Mouse (Mus musculus): ENCODE data around the gene Chn2. TPM values are rescaled to one million over a fixed set of nuclear protein-coding genes. Genes with fewer than 3 reads are reported as not detected.

The Chn2 gene
- polyA plus RNA-seq, 1 experiment from 2014 or later, result 5.4 TPM

- 83% methylated on average over 3 of the region's 3 CpGs for WGBS
- no peaks in the 10 kb centered on the region for H3K9me3 ChIP-seq (replicated peaks)
- no peak for ATAC-seq (replicated peaks; ENCODE audit: insufficient number of reproducible peaks, insufficient read depth, low FRiP score, low read depth)
Measured at GRCm38 (mm10) chr6:54160677-54161076, 121.3 kb downstream of the Chn2 start.

GRCm38 (mm10) chr6:54161246-54161645 is 121.9 kb downstream of the Chn2 start:
- ATAC-seq (replicated peaks; ENCODE audit: insufficient number of reproducible peaks, insufficient read depth, low FRiP score, low read depth), result no peak
- 80% methylated on average over 3 of the region's 3 CpGs for WGBS
- Histone ChIP-seq H3K9me3 (replicated peaks) (no peaks in the 10 kb centered on the region), H3K4me3 (no peak overlapping the region), H3K27ac (no peak overlapping the region), H3K4me1 (replicated peaks) (peaks cover 9% of the 10 kb centered on the region), H3K4me2 (no peak overlapping the region), H3K36me3 (no peaks in the 10 kb centered on the region), H3K9ac (no peak overlapping the region), H3K27me3 (no peaks in the 10 kb centered on the region)

More at GRCm38 (mm10) chr6:54160677-54161076, 121.3 kb downstream of the Chn2 start:
- Histone ChIP-seq H3K4me2 (no peak overlapping the region), H3K9ac (no peak overlapping the region), H3K4me3 (no peak overlapping the region), H3K27me3 (no peaks in the 10 kb centered on the region), H3K27ac (no peak overlapping the region), H3K4me1 (replicated peaks) (peaks cover 9% of the 10 kb centered on the region), H3K36me3 (no peaks in the 10 kb centered on the region)

- Histone ChIP-seq H3K9ac (no peak overlapping the region), H3K27ac (no peak overlapping the region), H3K36me3 (no peaks in the 10 kb centered on the region), H3K4me3 (no peak overlapping the region), H3K4me2 (no peak overlapping the region), H3K9me3 (replicated peaks) (no peaks in the 10 kb centered on the region), H3K4me1 (replicated peaks) (peaks cover 9% of the 10 kb centered on the region), H3K27me3 (no peaks in the 10 kb centered on the region)
- no peak for ATAC-seq (replicated peaks; ENCODE audit: insufficient number of reproducible peaks, insufficient read depth, low FRiP score, low read depth)
- 71% methylated on average over 5 of the region's 5 CpGs for WGBS
Measured at GRCm38 (mm10) chr6:54162321-54162720, 123.0 kb downstream of the Chn2 start.

- no peaks in the 10 kb centered on the region for H3K36me3 ChIP-seq
- 66% methylated on average over 9 of the region's 9 CpGs for WGBS
- H3K4me3 ChIP-seq, result no peak overlapping the region
- H3K27ac ChIP-seq, result no peak overlapping the region
- H3K27me3 ChIP-seq, result no peaks in the 10 kb centered on the region
- no peak overlapping the region for H3K9ac ChIP-seq
- no peaks in the 10 kb centered on the region for H3K9me3 ChIP-seq (replicated peaks)
- H3K4me2 ChIP-seq, result no peak overlapping the region
- 0 out of 2 replicates have a peak, but pooled peaks have one; percentile 22 for ATAC-seq (replicated peaks; ENCODE audit: insufficient number of reproducible peaks, insufficient read depth, low FRiP score, low read depth)
- peaks cover 6% of the 10 kb centered on the region for H3K4me1 ChIP-seq (replicated peaks)
Measured at GRCm38 (mm10) chr6:54162786-54163185, 123.4 kb downstream of the Chn2 start.

- Histone ChIP-seq H3K4me2 (no peak overlapping the region), H3K36me3 (no peaks in the 10 kb centered on the region), H3K4me1 (replicated peaks) (no peaks in the 10 kb centered on the region), H3K9ac (no peak overlapping the region), H3K27ac (no peak overlapping the region), H3K9me3 (replicated peaks) (no peaks in the 10 kb centered on the region), H3K27me3 (no peaks in the 10 kb centered on the region), H3K4me3 (no peak overlapping the region)
- ATAC-seq (replicated peaks; ENCODE audit: insufficient number of reproducible peaks, insufficient read depth, low FRiP score, low read depth), result no peak
Measured at GRCm38 (mm10) chr6:54163702-54164101, 124.3 kb downstream of the Chn2 start.

- WGBS, result 49% methylated on average over 4 of the region's 4 CpGs
- Histone ChIP-seq H3K9ac (no peak overlapping the region), H3K4me3 (no peak overlapping the region), H3K9me3 (replicated peaks) (no peaks in the 10 kb centered on the region), H3K27me3 (no peaks in the 10 kb centered on the region), H3K4me1 (replicated peaks) (no peaks in the 10 kb centered on the region), H3K36me3 (no peaks in the 10 kb centered on the region), H3K4me2 (no peak overlapping the region), H3K27ac (no peak overlapping the region)
- ATAC-seq (replicated peaks; ENCODE audit: insufficient number of reproducible peaks, insufficient read depth, low FRiP score, low read depth), result no peak
Measured at GRCm38 (mm10) chr6:54164777-54165176, 125.4 kb downstream of the Chn2 start.

- 85% methylated on average over 7 of the region's 7 CpGs for WGBS
- no peaks in the 10 kb centered on the region for H3K36me3 ChIP-seq
- no peak overlapping the region for H3K4me3 ChIP-seq
- H3K4me1 ChIP-seq (replicated peaks), result no peaks in the 10 kb centered on the region
- H3K27ac ChIP-seq, result no peak overlapping the region
- no peaks in the 10 kb centered on the region for H3K27me3 ChIP-seq
- H3K9ac ChIP-seq, result no peak overlapping the region
- no peak for ATAC-seq (replicated peaks; ENCODE audit: insufficient number of reproducible peaks, insufficient read depth, low FRiP score, low read depth)
- H3K4me2 ChIP-seq, result no peak overlapping the region
- no peaks in the 10 kb centered on the region for H3K9me3 ChIP-seq (replicated peaks)
Measured at GRCm38 (mm10) chr6:54165246-54165645, 125.9 kb downstream of the Chn2 start.

GRCm38 (mm10) chr6:54165863-54166262 is 126.5 kb downstream of the Chn2 start:
- no peaks in the 10 kb centered on the region for H3K9me3 ChIP-seq (replicated peaks)
- no peak for ATAC-seq (replicated peaks; ENCODE audit: insufficient number of reproducible peaks, insufficient read depth, low FRiP score, low read depth)
- no peaks in the 10 kb centered on the region for H3K27me3 ChIP-seq
- H3K4me1 ChIP-seq (replicated peaks), result no peaks in the 10 kb centered on the region
- no peaks in the 10 kb centered on the region for H3K36me3 ChIP-seq
- 90% methylated on average over 4 of the region's 4 CpGs for WGBS
- H3K4me3 ChIP-seq, result no peak overlapping the region
- no peak overlapping the region for H3K4me2 ChIP-seq
- H3K27ac ChIP-seq, result no peak overlapping the region
- no peak overlapping the region for H3K9ac ChIP-seq

GRCm38 (mm10) chr6:54166991-54167546 is 127.7 kb downstream of the Chn2 start:
- Histone ChIP-seq H3K4me2 (no peak overlapping the region), H3K27ac (no peak overlapping the region), H3K4me3 (no peak overlapping the region), H3K9me3 (replicated peaks) (no peaks in the 10 kb centered on the region), H3K9ac (no peak overlapping the region), H3K27me3 (no peaks in the 10 kb centered on the region), H3K4me1 (replicated peaks) (no peaks in the 10 kb centered on the region), H3K36me3 (no peaks in the 10 kb centered on the region)
- 65% methylated on average over 7 of the region's 7 CpGs for WGBS
- ATAC-seq (replicated peaks; ENCODE audit: insufficient number of reproducible peaks, insufficient read depth, low FRiP score, low read depth), result no peak

- H3K9me3 ChIP-seq (replicated peaks), result no peaks in the 10 kb centered on the region
- no peak overlapping the region for H3K4me3 ChIP-seq
- no peaks in the 10 kb centered on the region for H3K27me3 ChIP-seq
- H3K4me2 ChIP-seq, result no peak overlapping the region
- H3K4me1 ChIP-seq (replicated peaks), result no peaks in the 10 kb centered on the region
- 78% methylated on average over 11 of the region's 11 CpGs for WGBS
- H3K27ac ChIP-seq, result no peak overlapping the region
- no peaks in the 10 kb centered on the region for H3K36me3 ChIP-seq
- H3K9ac ChIP-seq, result no peak overlapping the region
- ATAC-seq (replicated peaks; ENCODE audit: insufficient number of reproducible peaks, insufficient read depth, low FRiP score, low read depth), result no peak
Measured at GRCm38 (mm10) chr6:54170286-54170894, 131.0 kb downstream of the Chn2 start.

GRCm38 (mm10) chr6:54171385-54171784 is 132.0 kb downstream of the Chn2 start:
- WGBS, result 84% methylated on average over 6 of the region's 6 CpGs
- H3K27me3 ChIP-seq, result no peaks in the 10 kb centered on the region

More at GRCm38 (mm10) chr6:54171385-54171784, 132.0 kb downstream of the Chn2 start:
- H3K4me1 ChIP-seq (replicated peaks), result no peaks in the 10 kb centered on the region
- H3K27ac ChIP-seq, result no peak overlapping the region
- no peak for ATAC-seq (replicated peaks; ENCODE audit: insufficient number of reproducible peaks, insufficient read depth, low FRiP score, low read depth)
- H3K4me3 ChIP-seq, result no peak overlapping the region
- H3K4me2 ChIP-seq, result no peak overlapping the region
- no peaks in the 10 kb centered on the region for H3K36me3 ChIP-seq
- H3K9me3 ChIP-seq (replicated peaks), result no peaks in the 10 kb centered on the region
- H3K9ac ChIP-seq, result no peak overlapping the region
